Mouse (Mus musculus) urinary bladder, postnatal 14 days (tissue): ENCODE data around the gene Rabgef1.
A peak's percentile ranks its signal among the peaks of the same experiment; 100 is the strongest.

Experiments
- DNase-seq: peaks from one replicate; pipeline ENCODE4 v3.0.0; 2021; ENCODE audit warnings: low spot score

Gene Rabgef1

DNA sequence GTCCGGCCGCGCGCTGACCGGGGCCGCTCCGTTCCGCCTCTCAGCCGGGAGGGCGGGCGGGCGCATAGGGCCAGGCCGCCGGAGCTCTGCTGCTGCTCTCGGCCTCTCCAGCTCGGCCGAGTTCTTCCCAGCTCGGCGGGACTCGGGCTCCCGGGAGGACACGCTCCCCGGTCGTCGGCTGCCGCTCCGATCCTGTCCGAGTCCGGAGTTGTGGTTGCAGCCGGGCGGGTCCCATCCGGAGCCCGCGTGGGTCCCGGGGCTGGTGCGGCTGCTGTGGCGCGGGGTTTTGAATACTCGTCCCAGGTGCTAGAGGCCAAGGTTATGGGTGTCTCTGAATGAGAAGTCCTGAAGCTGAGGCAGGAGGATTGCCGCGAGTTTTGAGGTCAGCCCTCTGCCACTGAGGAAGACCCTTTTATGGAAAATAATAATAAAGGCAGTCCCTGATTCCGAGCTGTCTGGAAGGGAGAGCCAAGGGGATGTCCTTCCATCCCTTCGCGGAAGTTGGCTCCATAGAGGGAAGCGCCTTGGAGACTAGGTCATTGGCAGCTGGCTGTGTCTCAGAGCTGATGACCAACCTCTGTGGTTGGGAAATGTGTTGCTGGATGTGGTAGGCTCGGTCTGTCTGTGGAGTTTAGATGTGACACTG, 481 bp downstream of the Rabgef1 start:
- peak; percentile 66 for DNase-seq

GRCm38 (mm10) chr5:130173012-130173411, 1.4 kb downstream of the Rabgef1 start:
- no peak for DNase-seq

GRCm38 (mm10) chr5:130177871-130178270, 6.3 kb downstream of the Rabgef1 start:
- no peak for DNase-seq

DNA sequence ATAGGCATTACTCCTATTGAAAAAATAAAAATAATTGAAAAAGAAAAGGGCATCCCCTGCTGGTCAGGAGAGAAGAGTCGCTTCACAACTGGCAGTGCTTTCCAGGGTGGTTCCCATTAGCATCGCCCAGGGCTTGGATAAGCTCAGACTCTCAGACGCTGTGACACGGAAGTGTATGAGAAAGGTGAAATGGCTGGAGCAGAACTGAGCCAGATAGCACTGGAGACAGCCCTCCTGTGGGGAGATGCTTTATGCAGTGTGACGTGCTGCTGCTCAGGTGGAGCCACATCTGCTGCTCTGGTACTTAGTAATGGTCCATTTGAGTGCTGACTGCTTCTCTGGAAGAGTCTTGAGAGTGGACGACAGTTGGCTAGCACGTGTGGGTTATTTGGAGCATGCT, 8.8 kb downstream of the Rabgef1 start:
- no peak for DNase-seq

- DNase-seq: no peak
These were observed 10.3 kb downstream of the Rabgef1 start for GRCm38 (mm10) chr5:130181740-130182540.

DNA sequence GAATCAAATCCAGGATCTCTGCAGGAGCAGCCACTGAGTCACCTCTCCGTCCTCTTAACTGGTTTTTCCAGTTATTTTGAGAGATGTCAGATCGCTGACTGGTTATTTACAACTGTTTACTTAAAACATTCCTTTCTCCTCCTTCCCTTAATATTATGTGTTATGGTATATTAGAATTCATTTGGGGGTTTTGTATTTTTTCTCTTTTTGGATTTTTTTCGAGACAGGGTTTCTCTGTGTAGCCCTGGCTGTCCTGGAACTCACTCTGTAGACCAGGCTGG, 10.9 kb downstream of the Rabgef1 start:
- DNase-seq: no peak

DNA sequence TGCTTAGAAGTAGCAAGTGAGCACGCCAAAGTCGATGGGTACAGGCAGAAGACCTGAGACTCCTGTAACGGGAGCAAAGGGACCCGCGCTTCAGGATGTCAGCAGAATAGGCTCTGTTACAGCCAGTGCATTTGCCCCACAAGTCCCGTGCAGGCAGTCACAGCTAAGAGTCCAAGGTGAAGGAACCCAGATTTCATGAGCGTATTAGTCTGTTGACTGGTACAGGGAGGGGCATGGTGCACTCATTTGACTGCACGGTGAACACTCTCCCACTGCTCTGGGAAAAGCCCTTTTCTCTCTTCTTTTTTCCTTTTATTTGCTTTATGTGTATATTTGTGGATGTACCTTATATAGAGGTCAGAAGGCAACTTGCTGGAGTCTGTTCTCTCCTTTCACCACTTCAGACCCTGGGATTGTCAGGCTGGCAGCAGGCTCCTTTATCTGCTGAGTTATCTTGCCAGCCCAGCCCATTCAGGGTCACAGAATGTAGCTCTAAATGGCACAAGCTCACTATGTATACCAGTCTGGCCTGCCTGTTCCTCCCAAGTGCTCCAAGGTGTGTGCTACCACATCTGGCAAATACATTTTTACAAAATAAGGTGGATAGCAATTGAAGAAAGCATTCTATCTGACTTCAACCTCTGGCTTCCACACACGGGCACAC, 12.7 kb downstream of the Rabgef1 start:
- DNase-seq: no peak

- no peak for DNase-seq
These were observed 13.7 kb downstream of the Rabgef1 start for GRCm38 (mm10) chr5:130185312-130185711.

GRCm38 (mm10) chr5:130187383-130187782, 15.8 kb downstream of the Rabgef1 start:
- peak; percentile 75 for DNase-seq

DNA sequence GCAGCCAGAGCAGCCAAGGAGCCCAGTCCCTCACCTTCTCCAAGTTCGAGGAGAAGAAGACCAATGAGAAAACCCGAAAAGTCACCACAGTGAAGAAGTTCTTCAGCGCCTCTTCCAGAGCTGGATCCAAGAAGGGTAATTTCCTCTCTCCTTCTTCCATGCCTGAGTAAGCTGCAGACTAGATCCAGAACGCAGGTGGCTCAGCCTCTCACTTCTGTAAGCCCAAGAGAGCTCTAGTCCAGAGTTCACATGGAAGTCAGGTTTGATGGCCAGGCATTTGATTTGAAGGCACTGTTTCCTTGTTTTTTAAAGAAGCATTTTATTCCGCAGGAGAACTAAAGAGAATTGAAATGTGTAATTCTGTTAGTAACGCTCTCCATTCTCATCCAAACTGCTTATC, 19.3 kb downstream of the Rabgef1 start:
- no peak for DNase-seq

GRCm38 (mm10) chr5:130191865-130192264, 20.3 kb downstream of the Rabgef1 start:
- DNase-seq: no peak

DNA sequence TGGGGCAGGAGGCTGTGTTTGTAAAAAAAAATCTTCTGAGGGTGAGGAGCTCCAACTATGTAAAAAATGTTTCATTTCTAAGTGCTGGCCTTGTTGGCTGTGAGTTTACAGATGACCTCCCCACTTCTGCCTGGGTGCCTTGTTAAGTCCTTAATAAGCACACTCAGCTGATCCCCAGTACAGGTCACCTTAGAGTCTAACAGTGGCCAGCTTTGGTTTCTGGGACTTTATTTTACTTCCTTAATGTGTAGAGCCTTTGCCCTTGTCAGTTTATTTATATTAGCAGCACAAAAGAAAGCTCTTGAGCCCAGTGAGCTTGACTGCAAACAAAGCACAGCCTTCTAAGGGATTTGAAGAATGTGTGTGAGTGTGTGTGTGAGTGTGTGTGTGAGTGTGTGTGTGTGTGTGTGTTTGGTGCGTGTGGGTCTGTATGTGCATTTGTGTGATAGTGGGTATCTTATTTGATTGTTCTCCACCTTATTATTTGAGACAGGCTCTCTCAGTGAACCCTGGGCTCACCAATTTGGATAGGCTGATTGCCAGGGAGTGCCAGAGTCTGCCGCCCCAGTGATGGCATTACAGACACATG, 20.9 kb downstream of the Rabgef1 start:
- DNase-seq: no peak

- DNase-seq: no peak
These were observed 22.2 kb downstream of the Rabgef1 start for GRCm38 (mm10) chr5:130193760-130194159.

- no peak for DNase-seq
These were observed 24.7 kb downstream of the Rabgef1 start for GRCm38 (mm10) chr5:130196307-130196706.

GRCm38 (mm10) chr5:130197454-130197853, 25.9 kb downstream of the Rabgef1 start:
- DNase-seq: no peak

DNA sequence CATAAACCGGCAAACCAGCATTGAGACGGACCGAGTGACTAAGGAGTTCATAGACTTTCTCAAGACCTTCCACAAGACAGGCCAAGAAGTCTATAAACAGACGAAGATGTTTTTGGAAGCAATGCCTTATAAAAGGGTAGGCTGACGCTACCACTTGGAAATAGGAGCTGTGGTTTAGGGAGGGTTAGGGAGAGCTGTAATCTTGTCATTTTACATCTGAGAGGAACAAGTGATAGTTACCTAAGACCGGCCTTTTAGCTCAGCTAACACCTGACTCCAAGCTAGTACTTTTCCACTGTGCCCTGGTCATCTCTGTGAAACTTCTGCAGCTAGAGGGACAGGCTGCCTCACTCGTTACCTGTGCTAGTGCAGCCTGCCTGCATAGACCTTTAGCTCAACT, 26.4 kb downstream of the Rabgef1 start:
- no peak for DNase-seq

GRCm38 (mm10) chr5:130200233-130201029, 28.8 kb downstream of the Rabgef1 start:
- DNase-seq: no peak

DNA sequence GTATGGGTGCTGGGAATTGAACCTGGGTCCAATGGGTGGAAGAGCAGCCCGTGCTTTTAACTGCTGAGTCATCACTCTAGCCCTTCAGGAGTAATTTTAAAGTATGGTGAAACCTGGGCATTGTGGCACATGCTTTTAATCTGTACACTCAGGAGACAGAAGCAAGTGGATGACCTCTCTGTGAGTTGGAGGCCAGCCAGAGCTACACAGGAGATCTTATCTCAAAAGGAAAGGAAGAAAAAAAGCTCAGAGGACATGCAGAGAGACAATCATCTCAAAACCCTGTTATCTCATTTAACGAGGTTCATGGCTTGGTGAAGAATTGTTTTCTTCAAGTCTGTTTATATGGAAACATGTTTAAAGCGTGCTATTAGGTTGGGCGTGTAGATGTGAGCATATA, 32.4 kb downstream of the Rabgef1 start:
- DNase-seq: peak; percentile 65

- DNase-seq: no peak
These were observed 33.0 kb downstream of the Rabgef1 start for GRCm38 (mm10) chr5:130204560-130204959.

- DNase-seq: no peak
These were observed 33.9 kb downstream of the Rabgef1 start for GRCm38 (mm10) chr5:130205441-130206023.

GRCm38 (mm10) chr5:130207299-130207698, 35.7 kb downstream of the Rabgef1 start:
- no peak for DNase-seq

DNA sequence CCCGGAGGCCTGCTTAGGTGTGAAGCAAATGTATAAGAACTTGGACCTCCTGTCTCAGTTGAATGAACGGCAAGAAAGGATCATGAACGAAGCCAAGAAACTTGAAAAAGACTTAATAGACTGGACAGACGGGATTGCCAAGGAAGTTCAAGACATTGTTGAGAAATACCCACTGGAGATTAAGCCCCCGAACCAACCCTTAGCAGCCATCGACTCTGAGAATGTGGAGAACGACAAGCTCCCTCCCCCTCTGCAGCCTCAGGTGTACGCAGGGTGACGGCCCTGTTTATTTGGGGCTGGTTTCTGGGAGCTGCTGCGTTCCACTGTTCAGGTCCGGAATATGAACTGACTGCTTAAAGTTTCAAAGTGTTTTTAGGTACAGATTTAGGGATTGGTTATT, 41.4 kb downstream of the Rabgef1 start:
- no peak for DNase-seq
